Mouse (Mus musculus) layer of hippocampus, adult 2 months (tissue): ENCODE measurements around the gene Ankrd55. TPM values are rescaled to one million over a fixed set of nuclear protein-coding genes. Genes with fewer than 3 reads are reported as not detected.

ENCODE experiments used
- DNase-seq, 2 experiments: peaks; one replicate each; pipeline ENCODE4 v3.0.0; 2022; ENCODE audit warnings: low spot score in 2 of 2
- H3K27ac ChIP-seq: fragments of 200-600 bp; 2 replicates; pipeline ENCODE4 v1.8.1; 2022
- H3K4me3 ChIP-seq: fragments of 200-600 bp; 2 replicates; pipeline ENCODE4 v1.8.1; 2022; ENCODE audit warnings: mild to moderate bottlenecking
- CTCF ChIP-seq: fragments of 200-600 bp; conservative IDR thresholded peaks from 2 replicates; pipeline ENCODE4 v1.8.1; 2022; ENCODE audit warnings: antibody characterized with exemption, mild to moderate bottlenecking, moderate library complexity
- total RNA-seq, 2 experiments: library from RNA; stranded (reverse); gene quantifications; 2 replicates each; pipeline ENCODE4 v1.2.3; 2021

The Ankrd55 gene
- total RNA-seq, 2 experiments from 2014 or later, result 2.5 to 3.4 TPM

DNA sequence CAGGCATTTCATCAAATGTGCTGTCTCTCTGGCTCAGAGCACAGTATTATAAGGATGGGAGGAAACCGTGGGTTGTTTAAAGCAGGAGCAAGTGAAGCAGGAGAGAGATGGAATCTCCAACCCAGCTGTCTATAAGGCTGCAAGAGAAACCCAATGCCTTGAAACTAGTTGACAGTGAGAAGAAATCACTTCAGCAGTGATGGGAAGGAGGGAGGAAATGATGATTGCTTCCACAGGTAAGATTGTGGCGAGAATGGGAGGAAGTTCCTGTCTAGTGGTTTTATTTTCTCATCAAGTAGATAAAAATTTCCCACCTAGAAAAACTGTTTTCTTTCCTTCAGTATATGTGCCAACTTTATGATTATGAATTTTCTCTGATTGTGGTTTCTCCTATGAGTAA, 118.4 kb downstream of the Ankrd55 start:
- no peak for TF ChIP-seq CTCF
- H3K4me3 ChIP-seq, result no peak overlapping the region
- DNase-seq, result no peak
- H3K27ac ChIP-seq, result no peak overlapping the region

DNA sequence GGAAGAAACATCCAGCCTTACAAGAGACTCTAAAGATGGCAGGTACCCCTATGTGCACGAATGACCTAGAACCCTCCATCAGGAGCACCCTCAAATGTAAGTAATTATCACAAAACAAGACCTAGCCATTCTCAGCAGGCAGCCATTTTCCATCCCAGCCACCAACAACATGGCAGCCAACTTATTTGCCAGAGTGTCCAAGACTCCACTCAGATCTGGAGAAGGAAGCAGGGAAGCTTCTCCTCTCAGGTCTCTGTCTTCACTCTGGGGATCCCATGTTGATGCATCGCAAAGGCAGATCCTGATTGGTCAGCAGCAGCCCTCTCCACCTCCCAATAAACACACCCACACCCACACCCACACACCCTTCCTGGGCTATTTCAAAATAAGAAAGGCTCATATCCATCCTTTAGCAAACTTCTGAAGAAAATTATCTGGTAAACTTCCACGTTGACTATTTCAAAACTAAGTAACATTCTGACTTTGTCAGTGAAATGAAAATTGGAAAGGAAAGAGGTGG, 119.0 kb downstream of the Ankrd55 start:
- no peak overlapping the region for H3K4me3 ChIP-seq
- no peak overlapping the region for H3K27ac ChIP-seq
- TF ChIP-seq CTCF, result no peak
- no peak for DNase-seq

DNA sequence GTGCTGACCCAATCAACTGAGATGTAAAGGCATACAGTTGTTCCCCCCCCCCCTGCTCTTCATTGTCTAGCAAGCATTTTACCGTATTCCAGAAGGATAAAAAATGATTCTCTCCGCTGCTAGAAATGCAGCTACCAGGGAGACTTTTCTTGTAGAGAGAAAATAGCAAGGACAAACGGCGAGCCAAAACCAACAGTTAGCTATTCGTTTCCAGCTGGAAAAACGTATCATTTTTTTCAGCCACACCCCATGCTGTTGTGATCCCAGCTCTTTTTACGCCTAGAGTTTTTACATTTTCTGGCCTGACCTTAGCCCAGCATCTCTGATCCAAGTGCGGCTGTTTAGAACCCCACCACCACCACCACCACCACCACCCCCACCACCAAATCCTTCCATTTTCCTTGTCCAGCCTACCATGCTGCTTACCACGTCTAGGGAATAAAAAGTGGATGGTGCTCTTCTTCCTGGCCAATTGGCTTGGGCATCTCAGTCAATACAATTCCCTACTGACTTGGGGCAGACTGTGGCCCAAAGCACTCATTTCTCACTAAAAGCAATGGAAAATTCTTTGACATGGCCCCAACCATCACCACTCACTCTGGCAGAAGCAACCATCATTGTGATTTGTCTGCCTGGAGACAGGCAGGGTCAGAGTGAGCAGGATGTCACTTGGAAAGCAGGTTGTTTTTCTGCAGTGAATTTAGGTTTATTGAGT, 119.7 kb downstream of the Ankrd55 start:
- no peak overlapping the region for H3K27ac ChIP-seq
- no peak for TF ChIP-seq CTCF
- no peak overlapping the region for H3K4me3 ChIP-seq
- no peak for DNase-seq

DNA sequence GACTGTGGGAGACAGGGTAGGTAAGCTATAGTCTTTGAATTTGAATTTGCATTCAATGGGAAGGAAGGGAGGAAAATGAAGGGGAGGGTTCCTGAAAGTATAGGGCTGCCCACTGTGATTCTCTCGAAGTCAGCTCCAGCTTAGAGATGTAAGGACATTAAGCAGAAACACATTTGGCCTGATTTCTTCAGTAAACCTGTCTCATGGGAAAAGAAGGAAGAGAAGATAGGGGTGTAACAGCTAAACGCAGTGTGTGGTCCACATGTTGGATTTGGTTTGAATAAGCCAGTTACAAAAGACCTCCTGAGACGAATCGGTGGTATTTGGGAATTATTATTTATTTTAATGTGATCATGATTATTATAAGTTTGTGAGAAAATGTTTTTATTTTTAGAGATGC, 120.5 kb downstream of the Ankrd55 start:
- Histone ChIP-seq H3K4me3 (no peak overlapping the region), H3K27ac (no peak overlapping the region)
- no peak for TF ChIP-seq CTCF
- no peak for DNase-seq

- TF ChIP-seq CTCF, result no peak
- no peak for DNase-seq
- H3K27ac ChIP-seq, result no peak overlapping the region
- no peak overlapping the region for H3K4me3 ChIP-seq
Measured at GRCm38 (mm10) chr13:112409331-112409730, 121.1 kb downstream of the Ankrd55 start.

GRCm38 (mm10) chr13:112409851-112410250, 121.6 kb downstream of the Ankrd55 start:
- H3K4me3 ChIP-seq, result no peak overlapping the region
- DNase-seq, result no peak
- no peak for TF ChIP-seq CTCF
- H3K27ac ChIP-seq, result no peak overlapping the region

DNA sequence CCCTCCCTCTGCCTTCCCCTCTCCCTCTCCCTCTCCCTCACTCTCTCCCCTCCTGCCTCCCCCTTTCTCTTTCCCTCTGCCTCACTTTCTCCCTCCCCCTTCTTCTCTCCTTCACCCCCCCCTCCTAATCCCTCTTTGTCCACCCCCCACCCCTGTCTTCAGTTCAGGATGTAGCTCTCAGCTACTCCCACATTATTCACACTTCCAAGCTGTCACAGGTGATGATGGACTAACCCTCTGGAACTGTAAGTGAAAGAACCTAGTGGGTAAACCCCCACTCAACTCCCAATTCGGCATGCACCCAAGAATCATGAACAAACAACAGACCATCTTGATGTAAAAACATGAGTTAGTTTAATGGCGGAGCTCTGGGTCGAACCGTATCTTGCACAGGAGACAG, 122.2 kb downstream of the Ankrd55 start:
- DNase-seq, result no peak
- TF ChIP-seq CTCF, result no peak
- no peak overlapping the region for H3K4me3 ChIP-seq
- no peak overlapping the region for H3K27ac ChIP-seq

DNA sequence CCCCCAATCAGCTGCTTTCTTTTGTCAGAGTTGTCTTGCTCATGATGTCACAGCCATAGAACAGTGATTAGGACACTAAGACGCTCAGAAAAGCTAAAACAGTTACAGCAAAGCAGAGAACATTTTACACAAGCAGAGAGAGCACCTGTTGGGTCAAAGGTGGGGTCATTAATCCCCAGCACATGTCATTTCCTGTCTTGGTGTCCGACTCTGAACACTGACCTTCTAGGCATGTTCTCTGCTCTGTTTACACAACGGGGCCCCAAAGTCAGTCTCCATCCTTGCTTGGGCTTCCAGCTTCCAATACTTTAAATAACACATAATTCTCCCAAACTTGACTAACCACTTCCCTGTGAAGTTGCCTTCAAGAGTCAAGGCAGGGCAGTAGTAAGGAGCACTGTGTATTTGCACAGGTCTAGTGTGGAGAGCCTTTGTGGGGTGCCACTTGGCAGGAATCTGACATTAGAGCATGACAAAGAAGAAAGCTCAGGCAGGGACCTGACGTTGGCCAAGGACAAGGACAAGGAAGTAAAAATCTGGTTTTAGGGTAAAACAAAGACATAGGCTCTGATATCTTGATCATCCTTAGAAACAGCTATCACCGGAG, 123.1 kb downstream of the Ankrd55 start:
- no peak for DNase-seq
- TF ChIP-seq CTCF, result no peak
- Histone ChIP-seq H3K27ac (no peak overlapping the region), H3K4me3 (no peak overlapping the region)

- no peak overlapping the region for H3K27ac ChIP-seq
- no peak for DNase-seq
- no peak overlapping the region for H3K4me3 ChIP-seq
- no peak for TF ChIP-seq CTCF
Measured at GRCm38 (mm10) chr13:112412251-112412650, 124.0 kb downstream of the Ankrd55 start.

DNA sequence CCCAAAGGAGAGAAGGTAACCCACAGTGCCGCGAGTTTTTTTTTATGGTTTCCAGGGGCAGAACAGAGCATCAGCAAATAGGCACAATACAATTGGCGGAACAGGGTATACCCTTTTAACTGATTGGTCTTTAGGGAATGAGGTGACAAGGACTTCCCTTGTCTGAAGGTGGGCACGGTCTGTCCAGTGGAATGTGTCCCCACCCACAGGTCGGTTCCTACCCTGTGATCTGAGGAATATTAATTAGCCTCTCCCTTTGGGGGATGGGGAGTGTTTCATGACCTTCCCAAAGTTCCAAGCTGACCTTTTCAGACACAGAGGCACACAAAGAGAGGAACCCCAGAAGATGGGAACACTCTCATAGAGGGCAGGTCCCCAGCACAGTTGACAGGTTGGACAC, 124.6 kb downstream of the Ankrd55 start:
- no peak for DNase-seq
- no peak for TF ChIP-seq CTCF

DNA sequence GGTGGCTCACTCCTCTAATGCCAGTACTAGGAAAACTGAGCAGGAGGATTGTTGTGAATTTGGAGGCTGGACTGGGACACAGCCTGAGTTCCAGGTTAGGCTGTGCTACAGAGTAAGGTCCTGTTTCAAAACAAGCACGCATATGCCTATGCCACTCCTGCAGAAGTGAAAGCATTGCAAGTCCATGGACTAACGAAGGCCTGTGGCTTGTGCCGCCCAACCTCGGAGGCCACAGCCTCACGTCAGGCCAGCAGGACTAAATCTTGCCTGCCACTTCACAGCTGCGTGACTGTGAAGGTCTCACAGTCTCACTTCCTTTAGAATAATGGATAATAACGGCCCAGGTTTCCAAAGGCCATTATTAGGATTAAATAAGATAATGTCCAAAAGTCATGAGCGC, 125.4 kb downstream of the Ankrd55 start:
- TF ChIP-seq CTCF, result no peak
- Histone ChIP-seq H3K4me3 (no peak overlapping the region), H3K27ac (no peak overlapping the region)
- no peak for DNase-seq

More for the DNA sequence above, 124.6 kb downstream of the Ankrd55 start:
- Histone ChIP-seq H3K4me3 (no peak overlapping the region), H3K27ac (no peak overlapping the region)

DNA sequence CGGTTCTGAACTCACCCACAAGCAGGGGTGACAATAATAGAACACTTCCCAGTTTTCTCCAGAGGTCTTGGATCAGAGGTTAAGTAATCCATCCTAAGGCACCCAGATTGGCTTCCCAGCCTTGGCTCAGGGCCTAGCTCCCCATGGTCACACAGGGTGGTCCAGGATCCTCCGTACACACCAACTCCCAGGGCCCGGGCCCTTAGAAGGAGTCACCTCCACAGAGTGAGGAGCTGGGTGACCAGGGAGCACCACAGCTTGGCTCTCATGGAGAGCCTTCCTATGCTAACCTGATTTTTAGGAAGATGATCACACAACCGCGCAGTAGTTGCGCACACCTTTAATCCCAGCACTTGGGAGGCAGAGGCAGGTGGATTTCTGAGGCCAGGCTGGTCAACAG, 127.6 kb downstream of the Ankrd55 start:
- H3K27ac ChIP-seq, result no peak overlapping the region
- DNase-seq, result no peak
- no peak for TF ChIP-seq CTCF
- no peak overlapping the region for H3K4me3 ChIP-seq

DNA sequence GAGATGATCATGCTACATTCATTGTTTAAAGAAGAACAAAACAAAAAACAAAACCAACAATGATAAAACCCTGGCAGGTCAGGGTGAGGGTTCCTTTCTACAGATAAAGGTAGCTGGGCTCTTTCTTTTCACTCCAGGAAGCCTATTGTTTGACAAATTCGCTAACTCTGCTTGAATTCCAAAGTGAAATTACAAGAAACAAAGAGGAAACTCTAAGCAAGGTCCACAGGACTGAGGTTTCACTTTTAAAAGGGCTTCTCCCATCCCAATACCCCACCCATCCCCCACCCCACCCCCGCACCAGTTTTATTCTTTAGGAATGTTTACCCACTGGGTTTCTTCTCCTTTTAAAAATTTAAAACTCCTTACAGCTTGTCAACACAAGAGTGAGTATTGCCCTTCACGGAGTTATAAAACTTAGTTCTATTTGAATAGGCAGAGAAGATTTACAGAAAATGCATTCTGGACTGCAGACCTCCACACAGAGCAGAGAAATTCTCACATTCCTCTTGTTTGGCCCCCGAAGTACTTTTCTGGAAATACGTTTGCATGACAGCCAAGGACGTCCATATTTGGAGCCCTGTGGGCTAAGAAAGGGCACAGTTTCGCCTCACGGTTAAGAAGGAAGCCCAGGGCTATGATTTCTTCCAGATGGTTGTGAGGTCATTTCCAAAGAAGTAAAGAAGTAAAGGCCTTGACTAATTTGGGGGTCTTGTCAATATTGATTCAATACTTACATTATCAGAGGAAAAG, 128.3 kb downstream of the Ankrd55 start:
- no peak for TF ChIP-seq CTCF
- DNase-seq, result no peak
- Histone ChIP-seq H3K27ac (no peak overlapping the region), H3K4me3 (no peak overlapping the region)
